Mouse (Mus musculus) cerebellum, postnatal 10 days (tissue): ENCODE measurements at regions not wholly inside any gene's neighbourhood (a gene's known extent, or its start where the extent isn't known, plus 50 kb on each side); places are given as distances from the start of the nearest gene placed in this dataset.

ENCODE experiments used
- DNase-seq, 2 experiments: peaks; one replicate each; pipeline ENCODE4 v3.0.0; 2021; ENCODE audit warnings: mixed read lengths in 2 of 2

GRCm38 (mm10) chr12:38928786-38929351 is 149.7 kb downstream of the Etv1 start:
- DNase-seq: peak; percentile 31 to 50

- DNase-seq: no peak
Measured at GRCm38 (mm10) chr12:38929644-38930043, 150.5 kb downstream of the Etv1 start.

- DNase-seq: no peak
Measured at GRCm38 (mm10) chr12:38931769-38932168, 152.6 kb downstream of the Etv1 start.

- DNase-seq: no peak
Measured at GRCm38 (mm10) chr12:38959605-38960004, 180.4 kb downstream of the Etv1 start.

- no peak for DNase-seq
Measured at GRCm38 (mm10) chr12:38962302-38962701, 183.1 kb downstream of the Etv1 start.

- no peak for DNase-seq
Measured at GRCm38 (mm10) chr12:38970347-38970746, 191.2 kb downstream of the Etv1 start.

- no peak for DNase-seq
Measured at GRCm38 (mm10) chr12:38972205-38972604, 193.0 kb downstream of the Etv1 start.

- DNase-seq: peak in 1 of 2 experiments; percentile 17
Measured at GRCm38 (mm10) chr12:38975508-38975907, 196.3 kb downstream of the Etv1 start.

GRCm38 (mm10) chr12:38982423-38982822 is 203.2 kb downstream of the Etv1 start:
- DNase-seq: no peak

GRCm38 (mm10) chr12:38985909-38986308 is 206.7 kb downstream of the Etv1 start:
- DNase-seq: no peak

GRCm38 (mm10) chr12:38986346-38986745 is 207.2 kb downstream of the Etv1 start:
- no peak for DNase-seq

GRCm38 (mm10) chr12:38987277-38987676 is 208.1 kb downstream of the Etv1 start:
- no peak for DNase-seq

- no peak for DNase-seq
Measured at GRCm38 (mm10) chr12:38987819-38988218, 208.6 kb downstream of the Etv1 start.

- peak in 1 of 2 experiments; percentile 26 for DNase-seq
Measured at GRCm38 (mm10) chr12:39027179-39027578, 248.0 kb downstream of the Etv1 start.

GRCm38 (mm10) chr12:39027948-39028347 is 248.8 kb downstream of the Etv1 start:
- no peak for DNase-seq

GRCm38 (mm10) chr12:39033982-39034381 is 254.8 kb downstream of the Etv1 start:
- DNase-seq: no peak

- peak; percentile 54 to 57 for DNase-seq
Measured at GRCm38 (mm10) chr12:39036466-39037037, 257.4 kb downstream of the Etv1 start.

GRCm38 (mm10) chr12:39038077-39038476 is 258.9 kb downstream of the Etv1 start:
- DNase-seq: peak; percentile 78 to 82

GRCm38 (mm10) chr12:39038656-39039055 is 259.5 kb downstream of the Etv1 start:
- peak in 1 of 2 experiments; percentile 19 for DNase-seq

GRCm38 (mm10) chr12:39047126-39047525 is 267.9 kb downstream of the Etv1 start:
- no peak for DNase-seq

- DNase-seq: peak; percentile 85 to 88
Measured at GRCm38 (mm10) chr12:39048441-39048840, 269.3 kb downstream of the Etv1 start.

GRCm38 (mm10) chr12:39048958-39049357 is 269.8 kb downstream of the Etv1 start:
- peak; percentile 67 to 73 for DNase-seq

- no peak for DNase-seq
Measured at GRCm38 (mm10) chr12:39070331-39071045, 291.3 kb downstream of the Etv1 start.
